Mouse (Mus musculus): Measurements from ENCODE around the gene App. TPM values are rescaled to one million over a fixed set of nuclear protein-coding genes. Genes with fewer than 3 reads are reported as not detected.

App gene
- polyA plus RNA-seq, 1 experiment from 2014 or later, result 455 TPM

- H3K27me3 ChIP-seq (ENCODE audit: control insufficient read depth, insufficient read depth, low read length), result no peaks in the 10 kb centered on the region
- 90% methylated on average over 5 of the region's 5 CpGs for WGBS
- no peak overlapping the region for H3K9ac ChIP-seq (replicated peaks; ENCODE audit: low read depth, low read length)
- no peak overlapping the region for H3K27ac ChIP-seq (ENCODE audit: low read depth, low read length)
- peaks cover 4% of the 10 kb centered on the region; the same call in 1 of the 2 replicates for H3K36me3 ChIP-seq (ENCODE audit: control insufficient read depth, insufficient read depth, low read length)
- H3K9me3 ChIP-seq (ENCODE audit: control insufficient read depth, low read length), result no peaks in the 10 kb centered on the region
- no peak overlapping the region for H3K4me3 ChIP-seq (ENCODE audit: low read depth, low read length)
- ATAC-seq (ENCODE audit: low read depth), result no peak
- H3K4me1 ChIP-seq (ENCODE audit: control insufficient read depth, insufficient read depth, low read length), result no peaks in the 10 kb centered on the region
- no peak overlapping the region for H3K4me2 ChIP-seq (ENCODE audit: low read depth, low read length)
Observed at GRCm38 (mm10) chr16:85001939-85002556, 171.5 kb downstream of the App start.

GRCm38 (mm10) chr16:85000304-85000703 lies 173.3 kb downstream of the App start:
- Histone ChIP-seq H3K9me3 (ENCODE audit: control insufficient read depth, low read length) (no peaks in the 10 kb centered on the region), H3K4me2 (ENCODE audit: low read depth, low read length) (no peak overlapping the region), H3K27ac (ENCODE audit: low read depth, low read length) (no peak overlapping the region), H3K4me1 (ENCODE audit: control insufficient read depth, insufficient read depth, low read length) (no peaks in the 10 kb centered on the region), H3K36me3 (ENCODE audit: control insufficient read depth, insufficient read depth, low read length) (peaks cover 9% of the 10 kb centered on the region; the same call in 1 of the 2 replicates), H3K4me3 (ENCODE audit: low read depth, low read length) (no peak overlapping the region), H3K9ac (replicated peaks; ENCODE audit: low read depth, low read length) (no peak overlapping the region), H3K27me3 (ENCODE audit: control insufficient read depth, insufficient read depth, low read length) (no peaks in the 10 kb centered on the region)
- WGBS, result 92% methylated on average over 7 of the region's 7 CpGs
- ATAC-seq (ENCODE audit: low read depth), result no peak

GRCm38 (mm10) chr16:84997551-84997950 lies 176.0 kb downstream of the App start:
- H3K36me3 ChIP-seq (ENCODE audit: control insufficient read depth, insufficient read depth, low read length), result peaks cover 12% of the 10 kb centered on the region; the same call in 1 of the 2 replicates
- H3K27ac ChIP-seq (ENCODE audit: low read depth, low read length), result no peak overlapping the region
- 81% methylated on average over 3 of the region's 3 CpGs for WGBS
- H3K4me1 ChIP-seq (ENCODE audit: control insufficient read depth, insufficient read depth, low read length), result no peaks in the 10 kb centered on the region
- H3K9me3 ChIP-seq (ENCODE audit: control insufficient read depth, low read length), result no peaks in the 10 kb centered on the region
- H3K4me3 ChIP-seq (ENCODE audit: low read depth, low read length), result no peak overlapping the region
- no peak overlapping the region for H3K4me2 ChIP-seq (ENCODE audit: low read depth, low read length)
- no peak overlapping the region for H3K9ac ChIP-seq (replicated peaks; ENCODE audit: low read depth, low read length)
- no peaks in the 10 kb centered on the region for H3K27me3 ChIP-seq (ENCODE audit: control insufficient read depth, insufficient read depth, low read length)
- no peak for ATAC-seq (ENCODE audit: low read depth)

GRCm38 (mm10) chr16:84995441-84995867 lies 178.1 kb downstream of the App start:
- Histone ChIP-seq H3K27ac (ENCODE audit: low read depth, low read length) (no peak overlapping the region), H3K4me2 (ENCODE audit: low read depth, low read length) (no peak overlapping the region), H3K4me1 (ENCODE audit: control insufficient read depth, insufficient read depth, low read length) (no peaks in the 10 kb centered on the region), H3K9me3 (ENCODE audit: control insufficient read depth, low read length) (no peaks in the 10 kb centered on the region), H3K36me3 (ENCODE audit: control insufficient read depth, insufficient read depth, low read length) (peaks cover 8% of the 10 kb centered on the region; the same call in 1 of the 2 replicates), H3K27me3 (ENCODE audit: control insufficient read depth, insufficient read depth, low read length) (no peaks in the 10 kb centered on the region), H3K9ac (replicated peaks; ENCODE audit: low read depth, low read length) (no peak overlapping the region), H3K4me3 (ENCODE audit: low read depth, low read length) (no peak overlapping the region)
- WGBS, result 71% methylated on average over 6 of the region's 6 CpGs
- ATAC-seq (ENCODE audit: low read depth), result no peak

GRCm38 (mm10) chr16:84992888-84993287 lies 180.7 kb downstream of the App start:
- no peak for ATAC-seq (ENCODE audit: low read depth)
- no peaks in the 10 kb centered on the region for H3K9me3 ChIP-seq (ENCODE audit: control insufficient read depth, low read length)
- no peak overlapping the region for H3K27ac ChIP-seq (ENCODE audit: low read depth, low read length)
- no peak overlapping the region for H3K4me2 ChIP-seq (ENCODE audit: low read depth, low read length)
- no peaks in the 10 kb centered on the region for H3K4me1 ChIP-seq (ENCODE audit: control insufficient read depth, insufficient read depth, low read length)
- H3K36me3 ChIP-seq (ENCODE audit: control insufficient read depth, insufficient read depth, low read length), result peaks cover 8% of the 10 kb centered on the region; the same call in 1 of the 2 replicates
- 93% methylated on average over 7 of the region's 7 CpGs for WGBS
- no peak overlapping the region for H3K9ac ChIP-seq (replicated peaks; ENCODE audit: low read depth, low read length)
- no peaks in the 10 kb centered on the region for H3K27me3 ChIP-seq (ENCODE audit: control insufficient read depth, insufficient read depth, low read length)
- no peak overlapping the region for H3K4me3 ChIP-seq (ENCODE audit: low read depth, low read length)

GRCm38 (mm10) chr16:84991011-84991410 lies 182.6 kb downstream of the App start:
- Histone ChIP-seq H3K4me3 (ENCODE audit: low read depth, low read length) (no peak overlapping the region), H3K9me3 (ENCODE audit: control insufficient read depth, low read length) (no peaks in the 10 kb centered on the region), H3K9ac (replicated peaks; ENCODE audit: low read depth, low read length) (no peak overlapping the region), H3K4me1 (ENCODE audit: control insufficient read depth, insufficient read depth, low read length) (no peaks in the 10 kb centered on the region), H3K36me3 (ENCODE audit: control insufficient read depth, insufficient read depth, low read length) (0 out of 2 replicates have a peak, but pooled peaks cover 4% of the 10 kb centered on the region), H3K4me2 (ENCODE audit: low read depth, low read length) (no peak overlapping the region), H3K27ac (ENCODE audit: low read depth, low read length) (no peak overlapping the region), H3K27me3 (ENCODE audit: control insufficient read depth, insufficient read depth, low read length) (no peaks in the 10 kb centered on the region)
- ATAC-seq (ENCODE audit: low read depth), result no peak
- 68% methylated on average over 4 of the region's 4 CpGs for WGBS

- Histone ChIP-seq H3K9me3 (ENCODE audit: control insufficient read depth, low read length) (no peaks in the 10 kb centered on the region), H3K4me2 (ENCODE audit: low read depth, low read length) (no peak overlapping the region), H3K27me3 (ENCODE audit: control insufficient read depth, insufficient read depth, low read length) (no peaks in the 10 kb centered on the region), H3K9ac (replicated peaks; ENCODE audit: low read depth, low read length) (no peak overlapping the region), H3K4me1 (ENCODE audit: control insufficient read depth, insufficient read depth, low read length) (no peaks in the 10 kb centered on the region), H3K36me3 (ENCODE audit: control insufficient read depth, insufficient read depth, low read length) (0 out of 2 replicates have a peak, but pooled peaks cover 4% of the 10 kb centered on the region), H3K27ac (ENCODE audit: low read depth, low read length) (no peak overlapping the region), H3K4me3 (ENCODE audit: low read depth, low read length) (no peak overlapping the region)
- ATAC-seq (ENCODE audit: low read depth), result peak; percentile 28; the same call in 1 of the 2 replicates
- 79% methylated on average over 6 of the region's 6 CpGs for WGBS
Observed at GRCm38 (mm10) chr16:84989938-84990337, 183.6 kb downstream of the App start.

- WGBS, result 51% methylated on average over 10 of the region's 10 CpGs
- peak; percentile 63 for ATAC-seq (ENCODE audit: low read depth)
- no peak overlapping the region for H3K4me3 ChIP-seq (ENCODE audit: low read depth, low read length)
- no peak overlapping the region for H3K27ac ChIP-seq (ENCODE audit: low read depth, low read length)
- H3K4me2 ChIP-seq (ENCODE audit: low read depth, low read length), result no peak overlapping the region
- no peaks in the 10 kb centered on the region for H3K27me3 ChIP-seq (ENCODE audit: control insufficient read depth, insufficient read depth, low read length)
- H3K9me3 ChIP-seq (ENCODE audit: control insufficient read depth, low read length), result no peaks in the 10 kb centered on the region
- no peaks in the 10 kb centered on the region for H3K4me1 ChIP-seq (ENCODE audit: control insufficient read depth, insufficient read depth, low read length)
- H3K9ac ChIP-seq (replicated peaks; ENCODE audit: low read depth, low read length), result no peak overlapping the region
- H3K36me3 ChIP-seq (ENCODE audit: control insufficient read depth, insufficient read depth, low read length), result 0 out of 2 replicates have a peak, but pooled peaks cover 4% of the 10 kb centered on the region
Observed at GRCm38 (mm10) chr16:84989476-84989875, 184.1 kb downstream of the App start.

- no peak overlapping the region for H3K27ac ChIP-seq (ENCODE audit: low read depth, low read length)
- no peak overlapping the region for H3K9ac ChIP-seq (replicated peaks; ENCODE audit: low read depth, low read length)
- H3K27me3 ChIP-seq (ENCODE audit: control insufficient read depth, insufficient read depth, low read length), result no peaks in the 10 kb centered on the region
- no peak overlapping the region for H3K4me3 ChIP-seq (ENCODE audit: low read depth, low read length)
- H3K4me2 ChIP-seq (ENCODE audit: low read depth, low read length), result no peak overlapping the region
- no peak for ATAC-seq (ENCODE audit: low read depth)
- WGBS, result 60% methylated on average over 8 of the region's 8 CpGs
- H3K9me3 ChIP-seq (ENCODE audit: control insufficient read depth, low read length), result no peaks in the 10 kb centered on the region
- H3K36me3 ChIP-seq (ENCODE audit: control insufficient read depth, insufficient read depth, low read length), result no peaks in the 10 kb centered on the region
- no peaks in the 10 kb centered on the region for H3K4me1 ChIP-seq (ENCODE audit: control insufficient read depth, insufficient read depth, low read length)
Observed at GRCm38 (mm10) chr16:84987724-84988287, 185.8 kb downstream of the App start.
